Mouse (Mus musculus): ENCODE results near the gene Hint3. TPM values are rescaled to one million over a fixed set of nuclear protein-coding genes. Genes with fewer than 3 reads are reported as not detected.
"Not testable (repeated sequence)": the region's sequence is repeated elsewhere in the genome, so short reads cannot be mapped to it uniquely, and the experiment has no call there.

Hint3 gene
- polyA plus RNA-seq (2016; fragmentation: Nextera tagmentation; extraction: Ambion mirVana) = 12.2 and 15.6 TPM in 2 replicates

GRCm38 (mm10) chr10:30629513-30629912 lies at the start of gene Hint3:
Gene Hint3, minus strand, starts transcription at chr10:30629632.
- Histone ChIP-seq H3K4me1 (no peaks in the 10 kb centered on the region), H3K9me3 (no peaks in the 10 kb centered on the region), H3K36me3 (replicated peaks) (no peaks in the 10 kb centered on the region), H3K27ac (no peak within 1 kb of the TSS), H3K4me3 (no peak within 1 kb of the TSS), H3K27me3 (ENCODE audit: poor library complexity, severe bottlenecking) (no peaks in the 10 kb centered on the region)
- no peak for DNase-seq (ENCODE audit: extremely low spot score, low spot score)
- 85% methylated on average over 3 of the region's 3 CpGs for WGBS

DNA sequence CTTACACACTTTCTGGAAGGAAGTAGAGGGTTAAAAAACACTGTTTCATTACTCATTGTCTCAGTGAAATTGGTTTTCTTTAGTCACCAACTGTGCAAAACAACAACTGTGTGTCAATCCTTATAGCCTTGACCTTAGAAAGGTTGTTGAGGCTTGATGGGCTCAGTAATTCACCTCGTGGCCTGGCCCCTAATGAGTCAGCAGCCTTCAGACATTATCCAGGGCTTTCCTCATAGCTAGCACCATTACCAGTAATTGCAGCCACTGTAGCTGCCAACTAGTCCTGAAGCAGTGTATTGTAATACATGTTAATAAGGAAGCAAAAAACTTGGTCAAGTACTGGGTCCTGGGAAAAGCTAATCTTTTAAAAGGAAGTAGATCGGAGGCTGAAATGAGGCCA lies 48.6 kb upstream of the Hint3 start:
- WGBS = 81% methylated on average over 2 of the region's 2 CpGs
- no peaks in the 10 kb centered on the region for H3K27me3 ChIP-seq (ENCODE audit: poor library complexity, severe bottlenecking)
- H3K27ac ChIP-seq = no peak overlapping the region
- no peaks in the 10 kb centered on the region for H3K4me1 ChIP-seq
- H3K9me3 ChIP-seq = no peaks in the 10 kb centered on the region
- H3K36me3 ChIP-seq (replicated peaks) = no peaks in the 10 kb centered on the region
- H3K4me3 ChIP-seq = no peak overlapping the region
- DNase-seq (ENCODE audit: extremely low spot score, low spot score) = no peak

GRCm38 (mm10) chr10:30674825-30675224 lies 45.4 kb upstream of the Hint3 start:
- Histone ChIP-seq H3K27ac (no peak overlapping the region), H3K9me3 (no peaks in the 10 kb centered on the region), H3K4me3 (no peak overlapping the region), H3K4me1 (no peaks in the 10 kb centered on the region), H3K27me3 (ENCODE audit: poor library complexity, severe bottlenecking) (no peaks in the 10 kb centered on the region), H3K36me3 (replicated peaks) (no peaks in the 10 kb centered on the region; the same call in 1 of the 2 replicates)
- WGBS = 91% methylated on average over 3 of the region's 3 CpGs
- DNase-seq (ENCODE audit: extremely low spot score, low spot score) = no peak

DNA sequence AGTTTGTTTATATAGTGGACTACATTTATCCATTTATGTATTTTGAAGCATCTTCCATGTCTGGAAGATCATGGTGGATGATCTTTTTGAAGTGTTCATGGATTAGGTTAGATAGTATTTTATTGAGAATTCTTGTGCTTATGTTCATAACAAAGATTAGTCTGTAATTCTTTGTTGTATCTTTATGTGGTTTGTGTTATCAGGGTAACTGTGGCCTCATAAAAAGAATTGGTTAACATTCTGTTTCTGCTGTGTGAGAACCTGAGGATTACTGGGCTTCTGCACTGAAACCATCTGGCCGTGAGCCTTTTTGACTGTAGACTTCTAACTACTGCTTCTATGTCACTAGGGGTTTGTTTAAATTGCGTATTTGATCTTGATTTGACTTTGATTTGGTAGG lies 37.1 kb upstream of the Hint3 start:
- H3K27ac ChIP-seq = no peak overlapping the region

DNA sequence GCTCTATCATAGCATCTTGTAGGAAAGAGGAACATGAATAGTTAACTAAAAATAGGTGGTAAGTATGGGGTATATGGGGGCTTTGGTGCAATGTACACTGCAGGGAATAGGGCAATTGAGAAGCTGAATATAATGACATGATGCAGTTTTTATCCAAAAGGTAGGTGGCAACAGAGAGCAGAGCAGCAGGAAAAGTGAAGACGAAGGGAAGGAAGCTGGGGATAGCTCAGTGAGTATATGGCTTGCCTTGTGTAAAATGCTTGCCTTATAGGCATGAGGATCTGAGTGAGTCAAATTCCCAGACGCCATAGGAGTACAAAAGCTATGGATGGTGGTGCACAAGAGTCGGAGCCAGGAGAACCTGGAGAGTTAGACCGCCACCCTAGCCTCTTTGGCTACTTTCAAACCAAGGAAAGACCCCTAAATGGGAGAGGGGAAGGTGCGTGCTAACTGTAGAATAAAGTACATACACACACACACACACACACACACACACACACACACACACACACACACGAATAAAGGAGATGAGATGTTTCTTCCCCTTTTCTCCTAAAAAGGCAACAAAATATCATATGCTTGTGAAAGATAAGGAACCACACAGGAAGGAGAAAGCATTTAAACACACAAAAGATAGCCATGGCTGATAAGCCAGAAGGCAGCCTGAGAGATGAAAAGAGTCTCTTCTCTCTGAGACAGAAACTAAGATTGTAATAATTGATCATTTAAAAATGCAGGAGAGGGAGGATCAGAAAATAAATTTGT lies 31.3 kb upstream of the Hint3 start:
- peaks cover 6% of the 10 kb centered on the region for H3K4me1 ChIP-seq
- WGBS = 86% methylated on average over 6 of the region's 6 CpGs
- no peaks in the 10 kb centered on the region for H3K27me3 ChIP-seq (ENCODE audit: poor library complexity, severe bottlenecking)
- no peak overlapping the region for H3K27ac ChIP-seq
- no peak for DNase-seq (ENCODE audit: extremely low spot score, low spot score)
- no peak overlapping the region for H3K4me3 ChIP-seq
- H3K36me3 ChIP-seq (replicated peaks) = peaks cover 12% of the 10 kb centered on the region
- no peaks in the 10 kb centered on the region for H3K9me3 ChIP-seq

More for the DNA sequence above, 37.1 kb upstream of the Hint3 start:
- H3K9me3 ChIP-seq = no peaks in the 10 kb centered on the region
- DNase-seq (ENCODE audit: extremely low spot score, low spot score) = no peak
- no peak overlapping the region for H3K4me3 ChIP-seq
- H3K27me3 ChIP-seq (ENCODE audit: poor library complexity, severe bottlenecking) = no peaks in the 10 kb centered on the region
- peaks cover 4% of the 10 kb centered on the region for H3K36me3 ChIP-seq (replicated peaks)
- 91% methylated on average over 2 of the region's 2 CpGs for WGBS
- H3K4me1 ChIP-seq = no peaks in the 10 kb centered on the region

GRCm38 (mm10) chr10:30655655-30656054 lies 26.2 kb upstream of the Hint3 start:
- Histone ChIP-seq H3K27ac (peak overlapping the region; percentile 73), H3K27me3 (ENCODE audit: poor library complexity, severe bottlenecking) (no peaks in the 10 kb centered on the region), H3K4me3 (peak overlapping the region; percentile 32), H3K4me1 (peaks cover 14% of the 10 kb centered on the region), H3K36me3 (replicated peaks) (peaks cover 13% of the 10 kb centered on the region), H3K9me3 (no peaks in the 10 kb centered on the region)
- 23% methylated on average over 5 of the region's 5 CpGs for WGBS
- DNase-seq (ENCODE audit: extremely low spot score, low spot score) = peak; percentile 22

DNA sequence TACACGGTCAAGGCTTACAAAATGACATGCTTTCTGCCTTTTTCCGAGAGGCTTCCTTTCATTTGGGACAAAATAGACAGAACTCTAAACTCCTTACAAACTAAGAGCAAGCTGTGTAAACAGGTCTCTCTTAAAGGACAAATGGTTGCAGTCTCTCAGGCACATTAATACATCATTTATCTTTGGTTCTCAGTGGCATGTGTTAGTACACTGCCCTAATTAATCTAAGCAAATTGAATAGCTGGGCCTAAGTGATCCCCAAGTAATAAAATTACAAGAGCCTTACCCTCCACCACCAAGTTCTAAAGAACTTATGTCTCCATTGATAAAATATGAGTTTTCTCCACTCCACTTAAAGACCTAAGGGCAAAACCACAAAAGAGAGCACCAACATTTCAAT lies 18.2 kb upstream of the Hint3 start:
- no peaks in the 10 kb centered on the region for H3K4me1 ChIP-seq
- no peaks in the 10 kb centered on the region for H3K9me3 ChIP-seq
- DNase-seq (ENCODE audit: extremely low spot score, low spot score) = no peak
- no peak overlapping the region for H3K27ac ChIP-seq
- no peak overlapping the region for H3K4me3 ChIP-seq
- H3K27me3 ChIP-seq (ENCODE audit: poor library complexity, severe bottlenecking) = no peaks in the 10 kb centered on the region
- peaks cover 18% of the 10 kb centered on the region for H3K36me3 ChIP-seq (replicated peaks)
- 59% methylated on average over 2 of the region's 2 CpGs for WGBS

DNA sequence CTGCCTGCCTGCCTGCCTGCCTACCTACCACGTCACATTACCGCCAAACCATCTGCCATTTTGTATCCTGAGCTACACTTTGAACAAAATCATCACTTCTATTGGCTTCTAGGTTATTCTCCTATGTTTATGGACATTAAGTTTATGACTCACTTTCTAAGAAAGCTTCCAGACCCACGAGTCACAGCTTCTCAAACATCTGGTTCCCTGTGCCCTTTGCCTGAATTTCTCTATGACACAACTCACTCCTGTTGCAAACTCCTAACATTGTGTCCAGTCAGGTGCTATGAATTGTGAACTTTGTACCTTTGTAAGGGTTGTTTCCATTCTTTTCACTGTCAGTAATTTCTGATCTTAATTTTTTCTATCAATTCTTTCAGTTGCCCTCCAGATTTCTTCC lies 8.8 kb upstream of the Hint3 start:
- WGBS = 80% methylated on average over 3 of the region's 3 CpGs
- no peak overlapping the region for H3K27ac ChIP-seq
- H3K4me3 ChIP-seq = no peak overlapping the region

GRCm38 (mm10) chr10:30636474-30637154 lies 7.2 kb upstream of the Hint3 start:
- not testable (repeated sequence) for H3K36me3 ChIP-seq (replicated peaks); H3K9me3 ChIP-seq; H3K27me3 ChIP-seq (ENCODE audit: poor library complexity, severe bottlenecking); H3K4me3 ChIP-seq; H3K4me1 ChIP-seq; DNase-seq (ENCODE audit: extremely low spot score, low spot score); H3K27ac ChIP-seq
- WGBS = 77% methylated on average over 1 of the region's 1 CpGs

More for the DNA sequence above, 8.8 kb upstream of the Hint3 start:
- Histone ChIP-seq H3K36me3 (replicated peaks) (no peaks in the 10 kb centered on the region), H3K4me1 (no peaks in the 10 kb centered on the region), H3K27me3 (ENCODE audit: poor library complexity, severe bottlenecking) (no peaks in the 10 kb centered on the region), H3K9me3 (no peaks in the 10 kb centered on the region)
- no peak for DNase-seq (ENCODE audit: extremely low spot score, low spot score)

DNA sequence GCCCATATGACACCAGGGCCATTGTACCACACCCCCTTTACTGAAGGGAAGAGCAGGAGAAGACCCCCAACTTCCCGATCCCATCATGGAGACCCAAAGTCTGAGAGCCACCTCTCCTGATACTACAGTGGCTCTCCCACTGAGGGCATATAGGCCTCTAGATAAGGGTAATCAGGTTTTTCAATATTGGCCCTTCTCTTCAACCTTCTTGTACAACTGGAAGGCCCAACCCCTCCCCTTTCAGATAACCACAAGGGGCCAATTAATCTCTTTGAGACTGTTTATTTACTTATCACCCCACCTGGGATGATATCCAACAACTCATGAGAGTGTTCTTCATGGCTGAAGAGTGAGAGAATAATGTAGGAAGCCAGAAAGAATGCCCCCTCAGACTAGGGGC lies 3.3 kb upstream of the Hint3 start:
- WGBS = 100% methylated on average over 1 of the region's 1 CpGs
- no peaks in the 10 kb centered on the region for H3K27me3 ChIP-seq (ENCODE audit: poor library complexity, severe bottlenecking)
- H3K9me3 ChIP-seq = no peaks in the 10 kb centered on the region
- no peak overlapping the region for H3K27ac ChIP-seq
- no peaks in the 10 kb centered on the region for H3K4me1 ChIP-seq
- DNase-seq (ENCODE audit: extremely low spot score, low spot score) = no peak
- H3K4me3 ChIP-seq = no peak overlapping the region
- no peaks in the 10 kb centered on the region for H3K36me3 ChIP-seq (replicated peaks)

DNA sequence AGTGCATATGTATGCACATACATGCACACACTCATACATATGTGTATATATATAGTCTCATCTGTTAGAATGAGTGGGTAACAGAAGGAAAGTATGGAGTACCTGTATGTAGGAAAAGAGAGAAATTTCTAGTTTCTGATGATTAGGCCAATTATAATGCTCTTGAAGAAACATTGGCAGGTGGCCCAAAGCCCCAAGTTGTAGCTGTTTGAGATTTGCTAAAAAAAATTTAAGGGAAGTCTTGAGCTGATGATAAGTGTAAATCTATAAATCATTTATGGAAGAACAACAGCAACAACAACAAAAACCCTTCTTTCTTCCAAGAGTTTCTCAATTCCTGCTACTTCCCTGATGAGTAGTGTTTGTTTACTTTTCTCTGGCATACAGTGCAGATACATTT lies 545 bp upstream of the Hint3 start:
- Histone ChIP-seq H3K36me3 (replicated peaks) (no peaks in the 10 kb centered on the region), H3K27ac (no peak overlapping the region), H3K9me3 (no peaks in the 10 kb centered on the region), H3K4me3 (no peak overlapping the region), H3K27me3 (ENCODE audit: poor library complexity, severe bottlenecking) (no peaks in the 10 kb centered on the region), H3K4me1 (no peaks in the 10 kb centered on the region)
- no peak for DNase-seq (ENCODE audit: extremely low spot score, low spot score)

- H3K9me3 ChIP-seq; H3K27ac ChIP-seq; H3K4me3 ChIP-seq; H3K27me3 ChIP-seq (ENCODE audit: poor library complexity, severe bottlenecking); H3K4me1 ChIP-seq; H3K36me3 ChIP-seq (replicated peaks); DNase-seq (ENCODE audit: extremely low spot score, low spot score): not testable (repeated sequence)
- 93% methylated on average over 11 of the region's 11 CpGs for WGBS
Observed at GRCm38 (mm10) chr10:30628444-30628843, 988 bp downstream of the Hint3 start.

GRCm38 (mm10) chr10:30627548-30627947 lies 1.9 kb downstream of the Hint3 start:
- H3K27ac ChIP-seq = no peak overlapping the region
- no peaks in the 10 kb centered on the region for H3K36me3 ChIP-seq (replicated peaks)
- 27% methylated on average over 1 of the region's 1 CpGs for WGBS
- H3K27me3 ChIP-seq (ENCODE audit: poor library complexity, severe bottlenecking) = no peaks in the 10 kb centered on the region
- no peaks in the 10 kb centered on the region for H3K4me1 ChIP-seq
- no peak overlapping the region for H3K4me3 ChIP-seq
- H3K9me3 ChIP-seq = no peaks in the 10 kb centered on the region
- DNase-seq (ENCODE audit: extremely low spot score, low spot score) = no peak
